Mouse (Mus musculus) cortical plate, adult 2 months (tissue): ENCODE measurements around the gene Gm28539.

Experiments used
- CTCF ChIP-seq: fragments of 200-500 bp; IDR thresholded peaks from 2 replicates; pipeline ENCODE4 v1.5.1; 2011; ENCODE audit warnings: mild to moderate bottlenecking, control low read depth, low read length; ENCODE audit not compliant: insufficient read depth; ENCODE audit errors: extremely low read depth
- POLR2A ChIP-seq: fragments of 200-500 bp; IDR thresholded peaks from 2 replicates; pipeline ENCODE4 v1.6.1; 2011; ENCODE audit warnings: mild to moderate bottlenecking, low read length, control low read depth; ENCODE audit not compliant: insufficient read depth; ENCODE audit errors: extremely low read depth

DNA sequence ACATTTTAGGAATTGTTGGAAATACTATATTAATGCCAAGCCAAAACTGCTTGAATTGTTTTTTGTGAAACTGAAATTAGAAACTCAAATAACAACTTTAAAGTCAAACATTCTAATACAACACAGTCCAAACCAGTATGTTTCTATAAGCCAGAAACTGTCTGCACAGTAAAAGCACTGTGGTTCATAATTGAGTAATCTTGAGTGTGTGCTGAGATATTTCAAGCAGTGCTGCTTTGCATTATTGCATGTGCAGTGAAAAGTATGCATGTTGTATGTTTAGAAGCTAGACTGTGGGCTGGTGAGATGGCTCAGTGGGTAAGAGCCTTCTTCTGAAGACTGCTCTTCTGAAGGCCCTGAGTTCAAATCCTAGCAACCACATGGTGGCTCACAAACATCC lies 47.7 kb downstream of the Gm28539 start:
- no peak for TF ChIP-seq CTCF
- no peak for TF ChIP-seq POLR2A
